Mouse (Mus musculus): ENCODE measurements around the gene Pgm5. TPM values are rescaled to one million over a fixed set of nuclear protein-coding genes. Genes with fewer than 3 reads are reported as not detected.

Pgm5 gene
- polyA plus RNA-seq, 1 experiment = 3.4 TPM

DNA sequence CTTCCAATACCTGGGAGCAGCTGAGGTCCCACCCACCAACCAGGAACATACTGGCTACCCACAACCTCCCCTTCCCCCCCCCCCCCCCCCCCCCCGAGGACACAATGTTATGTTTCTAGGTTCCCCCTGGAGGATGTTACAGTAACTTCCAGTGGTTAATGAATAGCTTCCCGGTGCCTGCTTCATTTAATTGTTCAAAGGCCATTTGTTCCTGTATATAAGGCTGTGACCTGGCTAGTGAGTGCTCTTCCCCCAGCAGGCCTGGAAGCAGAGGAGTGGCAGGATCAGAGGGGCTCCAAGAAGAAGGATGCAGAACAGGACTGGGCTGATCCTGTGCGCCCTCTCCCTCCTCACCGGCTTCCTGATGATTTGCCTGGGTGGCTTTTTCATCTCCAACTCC is 187.9 kb downstream of the Pgm5 start, which contains the start of gene Tmem252:
Gene Tmem252 (plus strand): TSS at position 247 of the 400 bp plus-strand sequence.
- no peak for DNase-seq (ENCODE audit: extremely low spot score in 1 of 2, low spot score in 1 of 2)

GRCm38 (mm10) chr19:24673331-24673730 is 188.3 kb downstream of the Pgm5 start:
- no peak for DNase-seq (ENCODE audit: extremely low spot score in 1 of 2, low spot score in 1 of 2)

GRCm38 (mm10) chr19:24672366-24672960 is 189.2 kb downstream of the Pgm5 start:
- DNase-seq (ENCODE audit: extremely low spot score in 1 of 2, low spot score in 1 of 2) = no peak

- DNase-seq (ENCODE audit: extremely low spot score in 1 of 2, low spot score in 1 of 2) = no peak
Observed at GRCm38 (mm10) chr19:24671571-24671970, 190.1 kb downstream of the Pgm5 start.

DNA sequence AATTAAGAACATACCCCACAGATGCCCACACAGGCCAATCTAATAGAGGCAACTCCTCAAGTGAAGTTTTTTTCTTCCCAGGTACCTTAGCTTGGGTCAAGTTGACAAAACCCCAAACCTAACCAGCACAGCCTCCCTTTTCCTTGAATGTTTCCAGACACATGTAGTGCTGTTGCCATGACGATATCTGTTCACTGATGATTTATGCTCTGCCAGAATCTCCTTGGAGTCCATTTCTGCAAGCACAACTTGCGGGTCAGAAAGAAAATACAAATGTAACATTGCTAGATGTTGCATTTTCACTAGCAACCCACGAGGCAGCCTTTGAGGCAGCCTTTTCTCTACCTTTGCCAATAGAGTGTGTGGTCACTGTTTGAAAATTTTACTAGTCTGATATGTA is 194.1 kb downstream of the Pgm5 start:
- no peak for DNase-seq (ENCODE audit: extremely low spot score in 1 of 2, low spot score in 1 of 2)

DNA sequence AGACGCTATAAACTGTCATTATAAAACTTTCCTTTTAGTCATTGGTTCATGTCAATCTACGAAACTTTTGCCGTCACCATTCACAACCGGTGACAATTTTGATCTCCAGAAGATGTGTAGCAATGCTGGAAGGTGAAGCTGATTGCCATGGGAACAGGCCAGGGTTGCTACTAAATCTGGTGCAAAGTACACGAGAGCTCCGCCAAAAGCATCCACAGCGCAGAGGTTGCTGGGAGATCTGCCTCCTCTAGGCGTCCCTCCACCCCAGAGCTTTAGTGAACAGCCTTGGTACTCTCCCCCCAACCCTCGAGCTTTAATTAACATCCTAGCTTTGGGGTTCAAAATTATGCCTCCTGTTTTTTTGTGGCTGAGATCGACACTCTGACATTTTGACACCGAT is 195.9 kb downstream of the Pgm5 start:
- no peak for DNase-seq (ENCODE audit: extremely low spot score in 1 of 2, low spot score in 1 of 2)

DNA sequence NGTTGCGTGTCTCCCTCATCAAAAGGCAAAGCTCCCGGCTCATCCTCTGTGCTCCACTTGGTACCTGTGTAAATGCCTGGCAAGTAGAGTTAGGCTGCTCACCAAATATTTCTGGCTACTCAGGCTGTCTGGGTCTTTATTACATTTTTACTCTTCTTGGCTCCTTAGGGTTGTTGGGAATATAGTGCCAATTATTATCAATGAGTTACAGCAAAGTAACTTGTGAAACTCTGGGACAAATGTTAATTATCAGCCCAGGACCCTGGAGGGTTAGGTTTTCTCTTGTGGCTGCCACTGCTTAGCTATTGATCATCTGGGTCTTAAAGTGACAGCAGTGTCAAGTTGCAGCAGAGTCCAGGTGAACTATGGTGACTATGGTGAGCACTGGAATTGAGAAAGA is 199.3 kb downstream of the Pgm5 start:
- DNase-seq (ENCODE audit: extremely low spot score in 1 of 2, low spot score in 1 of 2) = no peak

GRCm38 (mm10) chr19:24656981-24657380 is 204.7 kb downstream of the Pgm5 start:
- DNase-seq (ENCODE audit: extremely low spot score in 1 of 2, low spot score in 1 of 2) = no peak

DNA sequence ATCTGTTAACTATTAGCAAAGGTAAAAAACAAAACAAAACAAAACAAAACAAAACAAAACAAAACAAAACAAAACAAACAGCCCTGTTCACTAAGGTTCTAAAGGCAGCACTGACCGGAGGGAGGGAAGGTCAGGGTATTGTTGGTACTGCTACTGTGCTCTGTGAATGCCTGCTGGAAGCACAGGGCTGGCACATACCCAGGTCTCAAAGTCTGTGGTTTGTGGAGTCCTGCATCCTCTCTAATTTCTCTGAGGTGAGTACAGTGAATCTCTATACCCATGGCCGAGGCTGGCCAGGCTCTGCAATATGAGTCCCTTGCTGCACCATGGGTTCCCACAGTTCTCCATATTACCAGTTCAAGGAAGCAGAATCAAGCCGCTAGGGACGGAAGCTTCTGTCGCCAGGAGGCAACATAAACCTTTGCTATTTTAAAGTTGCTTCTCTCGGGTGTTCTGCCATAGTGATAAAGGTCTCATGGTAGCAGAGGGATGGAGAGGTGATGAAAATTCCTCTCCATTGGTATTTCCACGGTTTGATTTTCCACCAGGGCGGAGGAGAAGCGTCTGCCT is 208.3 kb downstream of the Pgm5 start:
- no peak for DNase-seq (ENCODE audit: extremely low spot score in 1 of 2, low spot score in 1 of 2)

- no peak for DNase-seq (ENCODE audit: extremely low spot score in 1 of 2, low spot score in 1 of 2)
Observed at GRCm38 (mm10) chr19:24652342-24653019, 209.2 kb downstream of the Pgm5 start.

DNA sequence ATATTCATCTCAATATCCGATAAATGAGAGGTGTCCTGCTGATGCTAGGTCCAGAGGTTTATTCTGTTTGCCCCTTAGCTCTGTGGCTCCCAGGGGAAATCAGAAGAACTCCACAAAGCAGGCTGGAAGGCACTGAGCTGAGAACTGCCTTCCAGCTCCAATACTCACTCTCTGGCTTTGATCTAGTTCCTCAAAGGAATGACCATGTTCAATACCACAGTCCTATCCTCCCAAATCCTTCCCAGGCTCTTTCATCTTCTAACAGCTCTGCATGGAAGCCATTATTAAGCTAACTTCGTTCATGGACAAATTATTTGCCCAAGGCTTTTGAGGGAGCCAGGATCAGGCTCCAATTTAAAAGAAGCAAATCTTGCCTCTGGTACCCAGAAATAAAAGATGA is 210.1 kb downstream of the Pgm5 start:
- DNase-seq (ENCODE audit: extremely low spot score in 1 of 2, low spot score in 1 of 2) = no peak

DNA sequence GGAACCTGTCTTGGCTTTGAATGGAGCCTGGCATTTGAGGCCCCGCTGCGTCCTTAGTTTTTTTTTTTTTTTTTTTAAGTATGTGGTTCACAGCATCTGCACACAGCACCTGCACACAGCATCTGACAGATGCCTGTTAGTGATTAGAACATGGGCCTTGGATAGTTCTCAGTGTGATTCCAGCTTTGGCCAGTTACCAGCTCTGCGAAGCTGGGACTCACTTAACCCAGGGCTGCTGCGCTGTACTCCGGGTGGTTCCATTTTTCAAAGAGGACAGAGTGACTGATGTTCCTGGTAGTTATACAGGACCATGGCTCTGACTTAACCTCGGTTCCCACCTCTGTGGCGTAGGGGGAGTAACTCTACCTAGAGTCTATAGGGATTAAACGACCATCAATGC is 211.2 kb downstream of the Pgm5 start:
- no peak for DNase-seq (ENCODE audit: extremely low spot score in 1 of 2, low spot score in 1 of 2)

- no peak for DNase-seq (ENCODE audit: extremely low spot score in 1 of 2, low spot score in 1 of 2)
Observed at GRCm38 (mm10) chr19:24648016-24648415, 213.6 kb downstream of the Pgm5 start.

DNA sequence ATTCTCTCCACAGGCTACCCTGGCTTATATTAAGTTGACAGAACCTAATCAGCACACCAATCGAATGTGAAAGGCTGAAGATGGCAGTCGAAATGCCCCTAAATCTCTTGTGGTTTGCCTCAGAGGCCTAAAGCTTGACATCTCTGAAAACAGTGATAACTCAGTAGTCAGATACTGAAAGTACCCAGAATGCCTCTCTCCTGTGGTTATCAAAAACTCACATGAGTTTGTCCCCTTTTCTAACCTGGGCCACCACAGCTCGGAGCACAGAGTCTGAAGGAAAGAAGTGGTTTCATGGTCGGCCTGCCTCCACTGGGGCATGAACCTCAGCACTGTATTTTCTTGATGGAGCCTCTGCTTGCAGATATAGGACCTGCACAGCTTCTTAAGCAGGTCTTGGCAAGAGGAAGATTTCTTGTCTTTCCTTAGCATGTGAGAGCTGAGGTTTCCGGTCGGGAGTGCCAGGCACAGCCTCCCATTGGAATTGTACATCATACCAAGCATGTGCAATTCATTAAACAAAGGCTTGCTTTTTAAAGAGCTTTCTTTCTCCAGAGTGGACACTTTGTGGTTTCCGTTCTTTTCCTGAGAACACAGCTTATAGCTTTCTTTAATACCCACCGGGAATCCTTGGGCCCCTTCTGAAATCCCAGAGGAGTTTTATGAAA is 215.4 kb downstream of the Pgm5 start:
- DNase-seq (ENCODE audit: extremely low spot score in 1 of 2, low spot score in 1 of 2) = no peak

DNA sequence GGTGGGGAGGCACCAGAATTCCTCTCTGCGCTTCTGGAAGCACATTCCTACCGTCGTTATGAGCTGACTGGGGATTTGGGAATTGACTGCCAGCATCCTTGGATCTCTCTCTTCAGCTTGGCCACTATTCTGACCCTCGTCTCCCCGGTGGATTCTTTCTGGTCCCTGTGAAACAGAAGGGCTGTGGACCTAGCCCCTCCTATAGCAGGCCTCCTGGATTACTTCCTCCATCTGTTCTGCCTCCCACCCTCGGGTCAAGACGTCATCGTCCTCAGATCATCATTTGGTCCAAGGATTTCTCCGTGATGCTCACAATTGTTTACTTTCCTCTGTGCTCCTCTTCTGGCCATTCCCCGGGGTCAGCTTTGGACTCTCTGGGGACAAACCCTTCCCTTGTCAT is 216.7 kb downstream of the Pgm5 start:
- DNase-seq (ENCODE audit: extremely low spot score in 1 of 2, low spot score in 1 of 2) = no peak

DNA sequence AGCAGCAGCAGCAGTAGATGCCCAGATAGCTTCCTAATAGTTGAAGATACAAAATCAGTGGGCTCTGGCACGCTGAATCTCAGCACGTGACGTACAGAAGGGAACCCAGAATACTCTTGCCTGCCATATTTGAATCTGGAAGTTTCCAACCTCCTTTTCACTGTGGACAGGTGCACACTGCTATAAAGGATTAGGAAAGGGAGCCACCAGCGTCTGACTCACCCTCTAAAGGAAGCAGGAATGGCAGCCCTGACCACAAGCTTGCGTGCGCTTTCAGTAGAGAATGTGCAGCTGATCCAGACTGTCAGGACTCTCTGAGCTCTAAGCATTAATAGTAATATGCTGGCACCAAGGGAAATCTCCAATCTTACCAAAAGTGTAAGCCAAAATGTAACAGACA is 220.7 kb downstream of the Pgm5 start:
- DNase-seq (ENCODE audit: extremely low spot score in 1 of 2, low spot score in 1 of 2) = no peak

GRCm38 (mm10) chr19:24637988-24638387 is 223.7 kb downstream of the Pgm5 start:
- DNase-seq (ENCODE audit: extremely low spot score in 1 of 2, low spot score in 1 of 2) = no peak

DNA sequence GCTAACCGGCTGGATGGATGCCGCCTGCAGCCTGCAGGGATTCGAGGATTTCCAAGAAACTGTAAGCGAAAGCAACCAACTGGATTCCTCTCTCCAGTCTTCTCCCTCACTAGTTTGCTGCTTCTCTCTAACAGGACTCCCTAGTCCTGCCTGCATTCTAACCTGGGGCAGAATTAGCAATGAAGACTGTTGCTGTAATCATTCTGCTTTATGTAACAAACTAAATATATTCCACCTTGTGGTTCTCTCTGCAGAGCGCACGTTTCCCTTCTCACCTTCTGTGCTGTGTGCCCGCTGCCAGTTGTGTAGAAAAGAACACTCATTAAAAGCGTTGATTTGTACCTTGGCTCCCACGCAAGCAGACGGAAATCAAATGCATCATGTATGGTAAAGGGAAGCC is 225.0 kb downstream of the Pgm5 start:
- peak in 1 of 2 experiments; percentile 16 for DNase-seq (ENCODE audit: extremely low spot score in 1 of 2, low spot score in 1 of 2)

DNA sequence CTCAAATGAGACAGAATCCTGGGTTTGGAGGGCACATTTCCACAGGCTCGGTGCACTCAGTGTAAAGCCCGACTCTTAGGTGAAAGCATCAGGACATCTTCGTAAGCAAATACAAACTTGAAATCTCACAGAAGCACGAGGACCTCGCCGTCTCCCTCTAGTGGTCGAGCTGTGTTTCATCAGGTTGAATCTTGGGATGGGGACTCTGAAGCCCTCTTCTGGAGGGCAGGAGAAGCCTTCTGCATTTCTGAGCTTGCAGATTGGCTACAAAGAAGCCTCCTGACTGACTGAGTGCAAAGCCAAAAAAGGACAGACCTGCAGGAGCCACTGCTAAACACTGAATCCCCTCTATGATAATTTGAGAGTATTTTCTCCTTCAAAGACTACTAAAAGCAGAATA is 227.1 kb downstream of the Pgm5 start:
- peak; percentile 29 to 76 for DNase-seq (ENCODE audit: extremely low spot score in 1 of 2, low spot score in 1 of 2)
